Mouse (Mus musculus): ENCODE results near the gene Tbx6. TPM values are rescaled to one million over a fixed set of nuclear protein-coding genes. Genes with fewer than 3 reads are reported as not detected.
A peak's percentile ranks its signal among the peaks of the same experiment; 100 is the strongest.

Tbx6 gene
- 2.0 and 2.7 TPM in 2 replicates for polyA plus RNA-seq (2012; rRNA removed)
- 0.29 and 0.41 TPM in 2 replicates for polyA plus RNA-seq (2014; fragmentation: Nextera tagmentation; extraction: Ambion mirVana)

- DNase-seq (ENCODE audit: low spot score): no peak
- no peaks in the 10 kb centered on the region for H3K9me3 ChIP-seq (ENCODE audit: control insufficient read depth, low read length)
- 6% methylated on average over 19 of the region's 22 CpGs for WGBS
Measured at GRCm38 (mm10) chr7:126780971-126781635, at the start of gene Tbx6. Tbx6 (plus strand) TSS chr7:126781483.

DNA sequence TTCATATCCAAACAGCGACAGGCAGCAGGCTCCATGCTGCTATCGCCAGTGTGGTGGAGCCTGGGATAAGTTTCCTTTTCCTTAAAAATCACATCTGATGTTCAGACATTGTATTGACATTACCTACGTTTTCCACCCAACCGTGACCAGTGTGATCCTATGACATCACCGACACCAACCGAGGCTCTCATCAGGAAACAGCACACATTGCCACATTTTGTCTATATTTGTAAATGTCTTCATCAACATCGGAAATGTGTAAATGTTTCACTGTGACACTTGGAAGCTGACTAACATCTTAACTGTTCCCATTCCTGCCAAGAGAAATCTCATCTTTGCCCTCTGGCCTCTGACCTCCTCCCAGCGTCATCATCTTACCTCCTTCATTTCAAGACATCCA lies 45.2 kb upstream of the Tbx6 start:
- Histone ChIP-seq H3K27ac (replicated peaks; ENCODE audit: low read depth, low read length) (no peak overlapping the region), H3K27me3 (ENCODE audit: control insufficient read depth, insufficient read depth, low read length) (no peaks in the 10 kb centered on the region), H3K36me3 (ENCODE audit: control insufficient read depth, insufficient read depth, low read length) (no peaks in the 10 kb centered on the region), H3K9ac (ENCODE audit: low read depth, low read length, severe bottlenecking) (no peak overlapping the region), H3K9me3 (ENCODE audit: control insufficient read depth, low read length) (no peaks in the 10 kb centered on the region), H3K4me3 (replicated peaks; ENCODE audit: low read length) (no peak overlapping the region), H3K4me2 (replicated peaks; ENCODE audit: low read depth, low read length, severe bottlenecking) (no peak overlapping the region), H3K4me1 (ENCODE audit: control insufficient read depth, insufficient read depth, low read length) (no peaks in the 10 kb centered on the region)
- TF ChIP-seq POLR2A (IDR thresholded peaks at IDR 0.05; ENCODE audit: borderline replicate concordance, extremely low read depth, insufficient read depth, insufficient read length): no peak
- no peak for ATAC-seq (ENCODE audit: low FRiP score, low read depth)
- 83% methylated on average over 8 of the region's 8 CpGs for WGBS
- no peak for DNase-seq (ENCODE audit: low spot score)

More at GRCm38 (mm10) chr7:126780971-126781635, at the start of gene Tbx6:
- ATAC-seq (ENCODE audit: low FRiP score, low read depth): no peak; the same call in 1 of the 2 replicates
- peak within 1 kb of the TSS; percentile 94 for H3K4me2 ChIP-seq (replicated peaks; ENCODE audit: low read depth, low read length, severe bottlenecking)
- peak within 1 kb of the TSS; percentile 55 for H3K27ac ChIP-seq (replicated peaks; ENCODE audit: low read depth, low read length)
- no peaks in the 10 kb centered on the region for H3K27me3 ChIP-seq (ENCODE audit: control insufficient read depth, insufficient read depth, low read length)
- peaks cover 31% of the 10 kb centered on the region for H3K36me3 ChIP-seq (ENCODE audit: control insufficient read depth, insufficient read depth, low read length)
- H3K4me3 ChIP-seq (replicated peaks; ENCODE audit: low read length): peak within 1 kb of the TSS; percentile 45
- peaks cover 31% of the 10 kb centered on the region for H3K4me1 ChIP-seq (ENCODE audit: control insufficient read depth, insufficient read depth, low read length)
- peak within 1 kb of the TSS; percentile 59 for H3K9ac ChIP-seq (ENCODE audit: low read depth, low read length, severe bottlenecking)
- TF ChIP-seq POLR2A (IDR thresholded peaks at IDR 0.05; ENCODE audit: borderline replicate concordance, extremely low read depth, insufficient read depth, insufficient read length): no peak

DNA sequence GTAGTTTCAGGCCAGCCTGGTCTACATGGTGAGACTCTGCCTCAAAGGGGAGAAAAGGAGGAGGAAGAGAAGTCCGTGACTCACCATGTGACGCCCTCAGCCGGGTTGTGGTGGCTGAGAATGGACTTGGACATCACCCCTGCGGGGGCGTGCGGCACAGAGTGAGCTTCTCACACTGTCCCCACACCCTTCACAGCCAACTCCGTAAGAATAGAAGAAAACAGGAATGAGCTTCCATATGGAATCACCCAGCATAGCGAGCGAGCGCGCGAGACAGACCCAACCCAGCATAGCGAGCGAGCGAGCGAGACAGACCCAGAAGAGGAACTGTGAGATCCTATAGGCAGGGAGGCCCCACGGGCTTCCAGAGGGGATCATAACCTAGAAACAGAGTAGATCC lies 41.7 kb upstream of the Tbx6 start:
- Histone ChIP-seq H3K36me3 (ENCODE audit: control insufficient read depth, insufficient read depth, low read length) (no peaks in the 10 kb centered on the region), H3K9me3 (ENCODE audit: control insufficient read depth, low read length) (no peaks in the 10 kb centered on the region), H3K4me3 (replicated peaks; ENCODE audit: low read length) (no peak overlapping the region), H3K9ac (ENCODE audit: low read depth, low read length, severe bottlenecking) (no peak overlapping the region), H3K27me3 (ENCODE audit: control insufficient read depth, insufficient read depth, low read length) (no peaks in the 10 kb centered on the region), H3K4me2 (replicated peaks; ENCODE audit: low read depth, low read length, severe bottlenecking) (no peak overlapping the region), H3K27ac (replicated peaks; ENCODE audit: low read depth, low read length) (no peak overlapping the region), H3K4me1 (ENCODE audit: control insufficient read depth, insufficient read depth, low read length) (no peaks in the 10 kb centered on the region)
- DNase-seq (ENCODE audit: low spot score) (no peak), ATAC-seq (ENCODE audit: low FRiP score, low read depth) (no peak)
- TF ChIP-seq POLR2A (IDR thresholded peaks at IDR 0.05; ENCODE audit: borderline replicate concordance, extremely low read depth, insufficient read depth, insufficient read length): no peak
- 86% methylated on average over 17 of the region's 17 CpGs for WGBS

DNA sequence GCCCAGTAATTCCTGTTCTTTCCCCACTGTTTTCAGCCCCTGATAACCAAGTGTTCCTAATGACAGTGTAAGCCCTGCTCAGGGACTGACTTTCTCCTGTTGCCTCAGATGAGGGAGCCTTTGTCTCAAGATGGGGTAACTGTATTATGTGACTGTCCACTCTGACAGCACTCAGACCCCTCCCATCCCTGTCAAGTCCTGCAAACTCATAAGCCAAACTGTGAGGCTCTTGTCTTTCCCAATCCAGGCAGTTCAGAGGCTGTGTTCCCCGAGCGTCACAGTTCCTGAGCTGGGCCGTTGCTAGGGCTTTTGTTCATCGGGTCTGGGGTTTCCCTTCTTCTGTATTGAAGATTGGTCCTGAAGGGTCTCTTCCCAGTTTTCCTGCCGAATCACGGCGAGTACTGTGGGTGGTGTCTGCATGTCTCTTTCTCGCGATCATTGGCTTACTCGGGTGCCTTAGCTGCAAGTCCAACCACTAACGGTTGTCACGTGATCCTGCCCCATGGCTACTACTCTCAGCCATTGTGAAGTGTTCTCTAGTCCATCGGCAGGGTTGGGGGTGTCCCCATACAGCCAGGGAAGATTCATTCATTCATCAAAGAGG lies 41.0 kb upstream of the Tbx6 start:
- Histone ChIP-seq H3K9me3 (ENCODE audit: control insufficient read depth, low read length) (no peaks in the 10 kb centered on the region), H3K36me3 (ENCODE audit: control insufficient read depth, insufficient read depth, low read length) (no peaks in the 10 kb centered on the region), H3K9ac (ENCODE audit: low read depth, low read length, severe bottlenecking) (no peak overlapping the region), H3K4me1 (ENCODE audit: control insufficient read depth, insufficient read depth, low read length) (no peaks in the 10 kb centered on the region), H3K27me3 (ENCODE audit: control insufficient read depth, insufficient read depth, low read length) (no peaks in the 10 kb centered on the region), H3K4me2 (replicated peaks; ENCODE audit: low read depth, low read length, severe bottlenecking) (no peak overlapping the region), H3K4me3 (replicated peaks; ENCODE audit: low read length) (no peak overlapping the region), H3K27ac (replicated peaks; ENCODE audit: low read depth, low read length) (no peak overlapping the region)
- WGBS: 80% methylated on average over 13 of the region's 13 CpGs
- DNase-seq (ENCODE audit: low spot score) (no peak), ATAC-seq (ENCODE audit: low FRiP score, low read depth) (no peak)
- no peak for TF ChIP-seq POLR2A (IDR thresholded peaks at IDR 0.05; ENCODE audit: borderline replicate concordance, extremely low read depth, insufficient read depth, insufficient read length)

DNA sequence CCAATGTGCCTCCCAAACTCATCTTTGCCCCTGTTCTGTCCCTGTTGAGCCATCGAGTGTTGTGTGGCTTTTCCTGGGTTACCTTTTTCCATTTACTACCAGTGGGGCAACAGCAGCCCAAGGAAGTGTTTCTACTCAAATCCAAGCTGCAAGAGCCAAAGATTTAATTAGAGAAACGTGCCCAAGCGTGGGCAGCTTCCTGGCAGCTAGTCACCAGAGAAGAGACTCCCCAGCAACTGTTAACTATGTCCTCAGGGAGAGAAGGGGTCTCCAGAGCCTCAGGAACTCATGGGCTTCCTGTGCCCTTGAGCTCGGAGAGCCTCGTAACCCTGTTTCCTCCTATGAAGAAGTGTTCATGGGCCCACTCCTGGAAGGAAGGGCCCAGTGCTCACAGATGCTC lies 40.3 kb upstream of the Tbx6 start:
- DNase-seq (ENCODE audit: low spot score) (no peak), ATAC-seq (ENCODE audit: low FRiP score, low read depth) (no peak)
- H3K27me3 ChIP-seq (ENCODE audit: control insufficient read depth, insufficient read depth, low read length): no peaks in the 10 kb centered on the region
- no peaks in the 10 kb centered on the region for H3K4me1 ChIP-seq (ENCODE audit: control insufficient read depth, insufficient read depth, low read length)
- no peaks in the 10 kb centered on the region for H3K36me3 ChIP-seq (ENCODE audit: control insufficient read depth, insufficient read depth, low read length)
- no peaks in the 10 kb centered on the region for H3K9me3 ChIP-seq (ENCODE audit: control insufficient read depth, low read length)
- no peak overlapping the region for H3K27ac ChIP-seq (replicated peaks; ENCODE audit: low read depth, low read length)
- WGBS: 60% methylated on average over 5 of the region's 5 CpGs
- no peak for TF ChIP-seq POLR2A (IDR thresholded peaks at IDR 0.05; ENCODE audit: borderline replicate concordance, extremely low read depth, insufficient read depth, insufficient read length)
- H3K9ac ChIP-seq (ENCODE audit: low read depth, low read length, severe bottlenecking): no peak overlapping the region
- H3K4me3 ChIP-seq (replicated peaks; ENCODE audit: low read length): no peak overlapping the region
- no peak overlapping the region for H3K4me2 ChIP-seq (replicated peaks; ENCODE audit: low read depth, low read length, severe bottlenecking)
